Mouse (Mus musculus): ENCODE results near the gene Slc25a15.

DNA sequence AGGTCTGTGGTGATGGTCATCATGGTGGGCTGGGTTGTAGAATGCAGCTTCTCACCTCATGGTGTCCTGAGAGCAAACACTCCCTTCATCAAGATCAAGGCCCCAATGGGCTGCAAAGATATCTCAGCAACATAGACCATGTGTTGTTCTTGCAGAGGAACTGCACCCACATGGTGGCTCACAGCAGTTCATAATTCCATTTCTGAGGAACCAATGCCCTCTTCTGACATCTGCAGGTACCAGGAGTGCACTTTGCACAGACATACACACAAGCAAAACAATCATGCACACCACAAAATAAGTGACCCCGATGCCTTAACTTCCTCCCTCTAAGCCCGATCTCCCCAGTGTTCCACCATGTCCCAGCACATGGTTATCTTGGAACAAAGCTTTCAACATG, 4.8 kb upstream of the Slc25a15 start:
- TF ChIP-seq GATA1 (IDR thresholded peaks at IDR 0.05; ENCODE audit: borderline replicate concordance, low read length), result no peak
- no peak for TF ChIP-seq FLI1 (IDR thresholded peaks at IDR 0.05; ENCODE audit: low read length)
